Mouse (Mus musculus) CH12.LX (cell line): ENCODE results near the gene Ctdspl. TPM values are rescaled to one million over a fixed set of nuclear protein-coding genes. Genes with fewer than 3 reads are reported as not detected.

Source experiments
- DNase-seq: peaks from one replicate; pipeline ENCODE4 v3.0.0-alpha.2; 2013; ENCODE audit errors: extremely low read depth
- H3K27ac ChIP-seq: 2 replicates; pipeline ENCODE4 v1.5.1; 2012; ENCODE audit warnings: low read depth, mild to moderate bottlenecking, control low read depth, moderate library complexity; ENCODE audit not compliant: insufficient read depth
- H3K27me3 ChIP-seq: replicated peaks from 2 replicates; pipeline ENCODE3; 2012; ENCODE audit warnings: inconsistent platforms
- H3K36me3 ChIP-seq, 2 experiments: replicated peaks in 1 of 2; 2 replicates each; pipeline versions ENCODE3 to v1.6.1; 2012; ENCODE audit warnings: inconsistent platforms in 1 of 2, low read length in 1 of 2, mild to moderate bottlenecking in 1 of 2, mixed read lengths in 1 of 2, moderate library complexity in 1 of 2; ENCODE audit not compliant: control insufficient read depth in 1 of 2, insufficient read depth in 1 of 2
- H3K4me1 ChIP-seq, 2 experiments: 2 replicates each; pipeline ENCODE4 v1.6.1; 2012; ENCODE audit warnings: inconsistent platforms in 1 of 2, moderate library complexity in 1 of 2; ENCODE audit not compliant: insufficient read depth in 2 of 2, control insufficient read depth in 1 of 2
- H3K4me2 ChIP-seq: 2 replicates; pipeline ENCODE4 v1.6.1; 2012; ENCODE audit warnings: low read depth, mild to moderate bottlenecking, control low read depth; ENCODE audit not compliant: poor library complexity, insufficient read depth, severe bottlenecking
- H3K4me3 ChIP-seq, 3 experiments: fragments of 150-350 bp in 1 of 3; sonication (generic) in 1 of 3; replicated peaks in 1 of 3; 2 replicates each; pipeline versions ENCODE3 to v1.5.1; 2011 to 2012; ENCODE audit warnings: low read depth in 2 of 3, low read length in 2 of 3, mild to moderate bottlenecking in 2 of 3, moderate library complexity in 2 of 3, control low read depth in 1 of 3, improper control_type of control experiment in 1 of 3, inconsistent platforms in 1 of 3, mixed read lengths in 1 of 3; ENCODE audit not compliant: poor library complexity in 1 of 3
- H3K79me2 ChIP-seq: replicated peaks from 2 replicates; pipeline ENCODE4 v1.6.1; 2012; ENCODE audit warnings: mild to moderate bottlenecking, moderate library complexity; ENCODE audit not compliant: control insufficient read depth, poor library complexity, insufficient read depth, severe bottlenecking; ENCODE audit errors: extremely low read depth
- H3K9ac ChIP-seq: 2 replicates; pipeline ENCODE4 v1.6.1; 2012; ENCODE audit warnings: low read depth, mild to moderate bottlenecking, control low read depth, moderate library complexity; ENCODE audit not compliant: insufficient read depth
- H3K9me3 ChIP-seq: replicated peaks from 2 replicates; pipeline ENCODE3; 2012; ENCODE audit warnings: low read length, inconsistent platforms, mixed read lengths
- BHLHE40 ChIP-seq: IDR thresholded peaks from 2 replicates; pipeline ENCODE4 v1.6.1; 2011; ENCODE audit warnings: mild to moderate bottlenecking, low read depth, low read length, improper control_type of control experiment
- CHD2 ChIP-seq: IDR thresholded peaks from 2 replicates; pipeline ENCODE4 v1.6.1; 2011; ENCODE audit warnings: low read length, improper control_type of control experiment
- CTCF ChIP-seq, 2 experiments: IDR thresholded peaks in 1 of 2; conservative IDR thresholded peaks in 1 of 2; 2 replicates each; pipeline ENCODE4 v1.5.1; 2011 to 2012; ENCODE audit warnings: low read depth in 2 of 2, low read length in 2 of 2, improper control_type of control experiment in 1 of 2, inconsistent platforms in 1 of 2, mild to moderate bottlenecking in 1 of 2, moderate library complexity in 1 of 2
- ELF1 ChIP-seq: IDR thresholded peaks from 2 replicates; pipeline ENCODE4 v1.6.1; 2014; ENCODE audit warnings: low read depth, mild to moderate bottlenecking, inconsistent platforms, low read length, improper control_type of control experiment
- ETS1 ChIP-seq: conservative IDR thresholded peaks from 2 replicates; pipeline ENCODE4 v1.6.1; 2012; ENCODE audit warnings: low read depth, mild to moderate bottlenecking, inconsistent platforms, low read length, improper control_type of control experiment, moderate library complexity
- HCFC1 ChIP-seq: IDR thresholded peaks from 2 replicates; pipeline ENCODE4 v1.6.1; 2012; ENCODE audit warnings: low read depth, mild to moderate bottlenecking, inconsistent platforms, low read length, improper control_type of control experiment
- JUND ChIP-seq: conservative IDR thresholded peaks from 2 replicates; pipeline ENCODE4 v1.6.1; 2011; ENCODE audit warnings: low read depth, low read length, improper control_type of control experiment
- KAT2A ChIP-seq: IDR thresholded peaks from 2 replicates; pipeline ENCODE4 v1.6.1; 2012; ENCODE audit warnings: low read length, improper control_type of control experiment, inconsistent platforms; ENCODE audit not compliant: insufficient replicate concordance
- POLR2A ChIP-seq: IDR thresholded peaks from 2 replicates; pipeline ENCODE4 v1.6.1; 2011; ENCODE audit warnings: low read depth, mild to moderate bottlenecking, improper control_type of control experiment, low read length
- RAD21 ChIP-seq: IDR thresholded peaks from 2 replicates; pipeline ENCODE4 v1.6.1; 2011; ENCODE audit warnings: low read depth, mild to moderate bottlenecking, low read length, improper control_type of control experiment, moderate library complexity
- SMC3 ChIP-seq: IDR thresholded peaks from 2 replicates; pipeline ENCODE4 v1.6.1; 2011; ENCODE audit warnings: low read depth, low read length, improper control_type of control experiment
- TCF12 ChIP-seq: IDR thresholded peaks from 2 replicates; pipeline ENCODE4 v1.6.1; 2014; ENCODE audit warnings: low read depth, mild to moderate bottlenecking, inconsistent platforms, low read length, improper control_type of control experiment
- USF1 ChIP-seq: IDR thresholded peaks from 2 replicates; pipeline ENCODE4 v1.6.1; 2014; ENCODE audit warnings: low read depth, mild to moderate bottlenecking, inconsistent platforms, low read length, improper control_type of control experiment
- USF2 ChIP-seq: conservative IDR thresholded peaks from 2 replicates; pipeline ENCODE4 v1.6.1; 2011; ENCODE audit warnings: low read depth, low read length, improper control_type of control experiment
- ZMIZ1 ChIP-seq: IDR thresholded peaks from 2 replicates; pipeline ENCODE4 v1.6.1; 2012; ENCODE audit warnings: low read depth, mild to moderate bottlenecking, inconsistent platforms, low read length, improper control_type of control experiment
- dilution Hi-C: fragments of 300-500 bp; cut with MboI; formaldehyde crosslinking; loops from 2 replicates; pipeline ENCODE4 v1.14.3; 2020; ENCODE audit warnings: low sequenced_read_pairs; ENCODE audit not compliant: extremely low pct_unique_long_range_greater_than_20kb, extremely low pct_ligation_motif_present
- in situ Hi-C: fragments of 300-500 bp; cut with MboI; formaldehyde crosslinking; loops from 3 replicates; pipeline ENCODE4 v1.14.3; 2019; ENCODE audit warnings: low sequenced_read_pairs, low pct_ligation_motif_present, low pct_unique_long_range_greater_than_20kb, mixed read lengths
- polyA plus RNA-seq: library from polyadenylated mRNA; unstranded; fragments of >175 nt; gene quantifications from 2 replicates; pipeline ENCODE4 v1.2.1, GENCODE M21; 2012; ENCODE audit warnings: low read depth; ENCODE audit not compliant: insufficient read length
- total RNA-seq, 2 experiments: library from RNA; depleted of rRNA; stranded (reverse); fragments of 300-350 nt in 1 of 2; fragments of >200 nt in 1 of 2; gene quantifications; 2 replicates each; pipeline ENCODE4 v1.2.3; 2012 to 2014

Gene Ctdspl
- total and polyA plus RNA-seq, 3 experiments, result not detected

DNA sequence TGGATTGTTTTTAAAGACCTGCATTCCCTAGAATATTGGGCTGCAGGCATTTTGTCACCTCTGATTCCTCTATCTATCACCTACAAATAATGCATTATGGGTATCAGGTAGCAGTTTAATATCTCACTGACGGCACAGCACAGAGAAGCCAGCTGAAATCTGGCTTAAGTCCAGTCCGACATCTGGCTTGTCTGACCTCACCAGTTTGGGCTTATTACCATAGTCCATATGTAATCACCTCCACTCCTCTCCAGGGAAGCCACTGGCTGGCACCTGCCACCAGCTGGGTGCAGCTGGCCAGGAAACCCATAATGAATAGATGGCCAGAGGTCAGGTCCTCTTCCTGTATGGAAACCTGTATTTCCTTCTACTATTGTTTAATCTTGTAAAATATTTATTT, 35.6 kb upstream of the Ctdspl start:
- Histone ChIP-seq H3K4me2 (no peak overlapping the region), H3K4me3 (no peak overlapping the region), H3K27me3 (peaks cover 59% of the 10 kb centered on the region), H3K27ac (no peak overlapping the region), H3K36me3 (no peaks in the 10 kb centered on the region)
- dilution Hi-C loops, result no loop called here
- in situ Hi-C loops, result no loop called here
- no peak for DNase-seq
- TF ChIP-seq TCF12 (no peak), CTCF (conservative IDR thresholded peaks at IDR 0.05 in 1 of 2, IDR thresholded peaks at IDR 0.05 in 1 of 2; ENCODE audit: low read depth in 2 of 2, low read length in 2 of 2) (no peak), ELF1 (no peak)
- TF ChIP-seq, all 38 proteins: peak for 0
- Histone ChIP-seq H3K9ac (no peak overlapping the region), H3K4me1 (no peaks in the 10 kb centered on the region), H3K79me2 (no peaks in the 10 kb centered on the region), H3K9me3 (peaks cover 5% of the 10 kb centered on the region)

- DNase-seq, result no peak
- dilution Hi-C loops, result no loop called here
These were observed 35.2 kb upstream of the Ctdspl start for GRCm38 (mm10) chr9:118891068-118891467.

DNA sequence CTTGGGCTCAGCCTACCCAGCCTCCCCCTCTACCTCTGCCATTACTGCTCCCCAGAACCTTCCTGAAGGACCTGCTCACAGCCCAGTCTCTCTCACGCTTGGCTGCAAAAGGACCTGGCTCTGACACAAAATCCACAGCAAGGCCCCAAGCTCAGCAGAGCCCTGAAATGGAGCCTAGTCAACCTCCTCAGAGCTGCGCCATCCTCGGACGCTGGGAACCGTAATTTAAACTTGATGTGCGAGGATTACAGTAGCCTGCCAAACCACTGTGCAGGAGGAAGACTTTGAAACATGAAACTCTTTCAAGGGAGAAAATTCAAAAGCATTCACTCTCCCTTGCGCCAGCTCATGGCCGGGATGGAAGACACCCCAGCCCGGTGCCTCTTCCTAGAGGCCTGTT, 34.7 kb upstream of the Ctdspl start:
- in situ Hi-C loops (no loop called here), dilution Hi-C loops (no loop called here)
- DNase-seq, result no peak
- H3K27ac ChIP-seq, result no peak overlapping the region
- H3K9me3 ChIP-seq, result peaks cover 5% of the 10 kb centered on the region
- H3K36me3 ChIP-seq, result no peaks in the 10 kb centered on the region
- no peak overlapping the region for H3K4me3 ChIP-seq
- peaks cover 55% of the 10 kb centered on the region for H3K27me3 ChIP-seq
- H3K9ac ChIP-seq, result no peak overlapping the region
- H3K4me1 ChIP-seq, result no peaks in the 10 kb centered on the region
- no peaks in the 10 kb centered on the region for H3K79me2 ChIP-seq
- no peak for TF ChIP-seq ETS1
- TF ChIP-seq ZMIZ1, result no peak
- TF ChIP-seq RAD21, result no peak
- TF ChIP-seq BHLHE40, result no peak
- no peak for TF ChIP-seq SMC3
- TF ChIP-seq USF1, result no peak
- no peak for TF ChIP-seq JUND
- no peak for TF ChIP-seq CHD2
- no peak for TF ChIP-seq KAT2A
- no peak overlapping the region for H3K4me2 ChIP-seq

More at GRCm38 (mm10) chr9:118891068-118891467, 35.2 kb upstream of the Ctdspl start:
- Histone ChIP-seq H3K4me3 (no peak overlapping the region), H3K4me2 (no peak overlapping the region), H3K27ac (no peak overlapping the region), H3K9me3 (peaks cover 5% of the 10 kb centered on the region), H3K36me3 (no peaks in the 10 kb centered on the region), H3K4me1 (no peaks in the 10 kb centered on the region), H3K9ac (no peak overlapping the region), H3K27me3 (peaks cover 59% of the 10 kb centered on the region), H3K79me2 (no peaks in the 10 kb centered on the region)
- in situ Hi-C loops, result no loop called here
- TF ChIP-seq POLR2A (no peak), HCFC1 (no peak), BHLHE40 (no peak), USF2 (no peak)
